Mouse (Mus musculus) left cerebral cortex, adult 8-10 months (tissue): ENCODE results near the gene Abcd2. TPM values are rescaled to one million over a fixed set of nuclear protein-coding genes. Genes with fewer than 3 reads are reported as not detected.

Source experiments
- DNase-seq, 2 experiments: peaks; one replicate each; pipeline ENCODE4 v3.0.0; 2022; ENCODE audit warnings: low spot score in 2 of 2
- total RNA-seq, 4 experiments: library from RNA; stranded (reverse); gene quantifications; 2 replicates each; pipeline ENCODE4 v1.2.4; 2022

The Abcd2 gene
- total RNA-seq, 4 experiments from 2014 or later: 29.0 to 33.4 (median 29.6) TPM

DNA sequence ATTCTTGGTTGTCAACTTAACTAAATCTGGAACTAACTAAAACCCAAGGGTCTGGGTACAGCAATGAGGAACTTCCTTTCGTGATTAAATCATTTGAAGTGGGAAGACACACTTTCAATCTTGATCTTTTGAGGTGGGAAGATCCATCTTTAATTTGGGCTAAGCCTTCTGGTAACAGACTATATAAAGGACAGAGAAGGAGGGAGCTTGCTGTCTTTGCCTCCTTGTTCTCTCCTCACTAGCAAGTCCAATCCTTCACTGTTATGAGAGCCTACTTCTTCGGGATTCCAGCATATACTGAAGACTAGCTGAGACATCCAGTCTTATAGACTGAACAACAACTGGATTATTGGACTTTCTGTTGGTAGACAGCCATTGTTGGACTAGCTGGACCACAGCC lies 28.1 kb downstream of the Abcd2 start:
- DNase-seq: no peak

DNA sequence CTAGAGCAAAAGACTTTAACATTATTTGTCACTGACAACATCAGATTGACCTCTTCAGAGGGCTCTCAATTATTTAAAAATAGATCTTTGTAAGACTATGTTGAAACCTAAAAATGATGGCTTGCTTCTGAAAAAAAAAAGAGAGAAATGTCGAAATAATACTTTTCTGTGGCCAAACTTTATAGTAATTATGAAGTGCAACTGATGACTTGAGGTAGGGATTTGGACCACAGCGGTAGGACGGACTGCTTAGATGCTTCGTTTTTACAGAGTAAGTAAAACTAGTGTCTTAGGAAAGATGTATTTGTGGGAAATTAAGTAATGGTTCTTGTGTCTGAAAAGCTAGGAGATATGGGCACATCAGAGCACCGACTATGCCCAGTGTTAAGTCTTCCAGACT lies 30.4 kb downstream of the Abcd2 start:
- no peak for DNase-seq

DNA sequence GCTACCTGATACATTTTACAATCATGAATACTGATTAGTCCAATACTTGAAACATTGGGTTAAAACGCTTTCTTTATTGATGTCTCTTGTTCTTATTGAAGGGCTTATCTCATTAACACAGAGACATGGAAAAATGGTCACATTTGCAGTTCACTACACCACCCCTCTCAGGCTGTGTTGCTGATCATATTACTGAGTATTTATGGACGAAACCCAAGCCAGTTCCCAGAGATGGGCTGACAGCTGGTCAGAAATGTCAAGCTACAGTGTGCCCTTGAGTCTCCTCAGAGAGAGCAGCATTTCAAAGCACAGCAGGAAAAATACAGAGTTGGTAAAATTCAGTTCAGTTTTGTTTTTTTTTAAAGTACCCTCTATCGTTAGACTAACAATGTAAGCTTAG lies 38.3 kb downstream of the Abcd2 start:
- no peak for DNase-seq

DNA sequence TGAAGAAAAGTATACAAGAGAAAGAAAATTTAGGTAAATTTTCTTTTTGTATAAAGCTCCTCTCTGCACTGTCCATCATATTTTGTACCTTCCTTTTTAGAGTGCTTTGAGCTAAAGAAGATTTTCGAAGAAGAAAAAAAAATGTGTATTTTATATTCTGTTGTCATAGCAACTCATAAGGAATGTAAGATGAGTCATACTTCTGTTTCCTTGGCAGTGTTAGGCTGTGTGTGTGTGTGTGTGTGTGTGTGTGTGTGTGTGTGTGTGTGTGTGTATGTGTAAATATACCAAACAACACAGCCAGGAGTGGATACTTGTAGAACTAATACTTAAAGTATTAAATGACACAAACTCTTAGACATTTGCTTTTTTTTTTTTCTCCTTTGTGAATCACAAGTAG lies 39.0 kb downstream of the Abcd2 start:
- peak in 1 of 2 experiments; percentile 19 for DNase-seq

DNA sequence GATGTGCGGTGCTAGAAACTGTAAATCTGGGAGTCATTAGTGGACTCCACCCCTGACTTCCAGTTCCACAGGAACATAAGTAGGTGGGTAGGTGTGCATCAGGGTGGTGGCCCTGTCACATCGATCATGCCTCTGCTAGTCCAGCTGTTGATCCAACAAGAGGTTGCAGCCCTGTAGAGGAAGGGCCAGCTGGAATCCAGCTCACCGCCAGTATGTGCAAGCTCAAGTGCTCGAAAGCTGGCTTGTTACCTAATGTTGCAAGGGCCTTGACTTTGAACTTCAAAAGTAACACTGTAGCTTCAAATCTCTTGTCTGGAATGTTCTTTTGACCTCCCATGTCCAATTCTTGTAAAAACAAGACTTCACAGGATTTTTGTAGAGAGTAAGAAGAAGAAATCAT lies 67.0 kb downstream of the Abcd2 start:
- no peak for DNase-seq

DNA sequence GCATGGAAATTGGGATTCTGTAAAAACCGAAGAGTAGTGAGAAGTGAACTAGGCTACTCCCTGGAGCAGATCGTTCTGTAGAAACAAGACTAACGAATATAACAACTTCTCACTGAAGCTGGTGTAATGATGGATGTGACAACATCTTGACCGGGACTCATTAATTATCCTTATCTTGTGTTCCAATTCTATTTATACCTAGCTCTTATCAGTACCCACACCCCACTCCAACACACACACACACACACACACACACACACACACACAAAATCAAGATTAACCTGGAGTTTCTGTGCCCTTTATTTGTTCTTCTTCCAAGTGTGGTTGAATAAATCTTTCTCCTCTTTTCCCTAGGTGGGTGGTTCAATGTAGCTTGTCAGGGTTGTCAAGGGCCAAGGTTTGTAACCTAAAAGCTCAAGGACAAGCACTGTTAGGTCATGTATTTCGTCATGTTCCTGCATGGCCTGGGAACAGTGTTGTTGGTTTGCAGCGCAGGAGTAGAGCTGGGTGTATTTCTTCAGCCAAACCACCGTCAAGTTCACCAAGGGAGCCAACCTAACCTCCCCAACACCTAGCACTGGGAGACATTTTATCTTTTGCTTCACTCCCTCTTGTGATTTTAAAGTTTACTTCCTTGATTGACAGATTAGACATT lies 78.9 kb downstream of the Abcd2 start:
- DNase-seq: no peak

DNA sequence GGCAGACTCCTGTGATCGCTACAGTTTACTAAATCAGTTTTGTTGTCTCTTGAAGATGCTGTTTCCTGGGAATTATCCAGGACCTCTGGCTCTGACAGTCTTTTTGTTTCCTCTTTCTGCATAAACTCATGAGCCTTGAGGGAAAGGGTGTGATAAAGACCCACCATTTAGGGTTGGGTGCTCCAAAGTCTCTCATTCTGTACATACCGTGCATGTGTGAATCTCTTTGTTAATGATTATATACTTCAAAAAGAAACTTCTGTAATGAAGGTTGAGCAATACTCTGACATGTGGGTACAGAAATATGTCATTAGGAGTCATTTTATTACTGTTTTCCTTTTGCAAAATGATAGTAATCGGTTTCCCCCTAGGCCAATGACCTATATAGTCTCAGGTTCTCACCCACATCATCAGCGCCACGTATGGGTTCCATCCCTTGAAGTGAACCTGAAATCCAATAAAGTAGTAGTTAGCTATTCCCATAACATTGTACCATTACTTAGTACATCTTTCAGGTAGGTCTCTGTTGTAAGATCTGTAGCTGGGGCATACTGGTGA lies 83.4 kb downstream of the Abcd2 start:
- no peak for DNase-seq

DNA sequence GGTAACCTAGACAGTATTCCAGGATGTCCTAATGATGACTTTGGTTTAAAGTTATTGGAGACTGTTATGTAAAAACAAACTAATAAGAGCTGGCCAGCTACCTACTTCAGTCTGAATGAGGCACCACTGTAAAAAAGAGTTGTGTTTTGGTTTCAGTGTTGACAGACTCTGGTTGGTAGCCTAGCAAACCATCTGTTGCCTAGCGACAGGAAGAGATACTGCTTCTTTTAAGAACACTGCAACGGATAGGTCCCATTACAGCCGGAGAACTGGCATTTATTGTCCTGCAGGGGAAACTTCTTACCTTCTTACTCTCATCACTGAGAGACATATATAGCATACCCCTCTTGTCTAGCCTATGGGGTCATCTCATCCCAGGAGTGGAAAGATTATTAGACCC lies 86.7 kb downstream of the Abcd2 start:
- no peak for DNase-seq

DNA sequence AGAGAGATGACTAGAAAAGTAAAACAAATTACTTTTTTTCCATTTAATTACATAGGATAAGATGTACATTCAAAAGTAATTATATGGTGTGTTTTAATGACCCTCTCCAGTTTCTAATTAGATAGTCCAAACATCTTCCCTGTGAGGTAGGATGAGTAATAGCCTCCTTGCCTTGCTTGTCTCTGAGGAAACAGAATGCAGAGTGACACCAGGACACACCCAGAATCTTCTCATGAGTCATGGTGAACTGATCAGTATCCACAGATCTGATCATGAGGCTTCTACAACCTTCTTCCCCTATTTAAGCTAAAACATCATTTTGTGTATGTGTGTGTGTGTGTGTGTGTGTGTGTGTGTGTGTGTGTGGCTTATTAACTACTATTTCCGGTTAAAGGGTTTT lies 87.3 kb downstream of the Abcd2 start:
- no peak for DNase-seq

DNA sequence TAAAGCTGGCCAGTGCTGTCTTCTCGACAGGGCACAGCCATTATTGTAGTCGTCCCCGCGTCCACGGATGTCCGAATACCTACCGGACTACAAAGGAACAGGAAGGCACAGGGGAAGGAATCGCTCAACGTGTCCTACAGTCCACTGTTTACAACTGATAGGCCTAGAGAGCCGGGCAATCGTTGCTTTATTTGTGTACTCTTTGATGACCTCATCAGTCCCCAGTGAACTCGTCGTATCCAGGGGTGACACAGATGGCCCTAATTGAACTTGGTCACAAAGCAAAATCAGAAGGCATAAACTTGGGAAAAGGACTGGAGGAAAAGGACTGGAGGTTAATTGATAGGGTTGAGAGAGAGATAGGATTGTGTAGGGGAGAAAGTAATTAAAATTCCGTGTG lies 87.8 kb downstream of the Abcd2 start:
- DNase-seq: no peak

DNA sequence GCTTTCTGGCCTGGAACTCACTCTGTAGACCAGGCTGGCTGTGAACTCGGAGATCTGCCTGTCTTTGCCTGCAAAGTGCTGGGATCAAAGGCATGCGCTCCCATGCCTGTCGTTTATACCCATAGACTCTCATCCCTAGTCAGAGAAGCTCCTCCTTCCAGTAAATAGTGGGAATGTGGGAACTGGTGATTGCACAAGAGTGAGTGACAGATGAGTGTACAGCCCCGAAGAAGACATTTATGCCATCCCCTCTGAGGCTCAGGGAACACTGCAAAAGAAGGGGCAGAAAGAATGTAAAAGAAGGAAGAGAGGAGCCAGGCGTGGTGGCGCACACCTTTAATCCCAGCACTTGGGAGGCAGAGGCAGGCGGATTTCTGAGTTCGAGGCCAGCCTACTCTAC lies 88.3 kb downstream of the Abcd2 start:
- DNase-seq: no peak

DNA sequence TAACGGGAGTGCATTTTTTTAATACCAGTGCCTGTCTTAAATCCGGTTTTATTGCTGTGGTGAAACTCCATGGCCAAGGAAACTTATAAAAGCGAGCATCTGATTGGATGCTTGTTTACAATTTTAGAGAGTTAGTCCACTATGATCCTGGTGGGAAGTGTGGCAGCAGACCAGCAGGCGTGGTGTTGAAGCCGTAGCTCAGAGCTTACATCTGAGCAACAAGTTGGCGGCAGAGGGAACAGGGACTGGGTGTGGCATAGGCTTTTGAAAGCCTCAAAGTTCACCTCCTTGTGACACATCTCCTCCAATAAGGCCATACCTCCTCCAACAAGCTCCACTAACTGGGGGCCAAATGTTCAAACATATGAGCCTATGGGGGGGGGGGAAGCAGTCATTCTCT lies 95.0 kb downstream of the Abcd2 start:
- no peak for DNase-seq

Other genes with a start within 250 kb of the Abcd2 start
- gene Kif21a, start 141.9 kb downstream of the Abcd2 start, total RNA-seq: 100 to 1,000 TPM; 130 to 143 (median 135) TPM
- not detected for gene CN725425, start 7.7 kb upstream of the Abcd2 start, total RNA-seq